Mouse (Mus musculus): ENCODE measurements around the gene Wnt7b. TPM values are rescaled to one million over a fixed set of nuclear protein-coding genes. Genes with fewer than 3 reads are reported as not detected.

Gene Wnt7b
- polyA plus RNA-seq, 1 experiment from 2014 or later, result 1.3 TPM

GRCm38 (mm10) chr15:85611701-85612520, 29.6 kb upstream of the Wnt7b start:
- Histone ChIP-seq H3K36me3 (no peaks in the 10 kb centered on the region), H3K4me3 (no peak overlapping the region), H3K27ac (ENCODE audit: poor library complexity, severe bottlenecking) (peak overlapping the region; percentile 70), H3K9me3 (replicated peaks) (peaks cover 6% of the 10 kb centered on the region; the same call in 1 of the 2 replicates), H3K9ac (no peak overlapping the region), H3K27me3 (replicated peaks) (peaks cover 37% of the 10 kb centered on the region), H3K4me2 (no peak overlapping the region), H3K4me1 (replicated peaks) (peaks cover 25% of the 10 kb centered on the region)
- 62% methylated on average over 16 of the region's 16 CpGs for WGBS
- no peak for ATAC-seq (ENCODE audit: insufficient number of reproducible peaks, low FRiP score)

- Histone ChIP-seq H3K27me3 (replicated peaks) (peaks cover 26% of the 10 kb centered on the region), H3K36me3 (no peaks in the 10 kb centered on the region), H3K4me1 (replicated peaks) (peaks cover 30% of the 10 kb centered on the region), H3K4me3 (no peak overlapping the region), H3K9ac (no peak overlapping the region), H3K4me2 (no peak overlapping the region), H3K27ac (ENCODE audit: poor library complexity, severe bottlenecking) (peak overlapping the region; percentile 70), H3K9me3 (replicated peaks) (peaks cover 6% of the 10 kb centered on the region; the same call in 1 of the 2 replicates)
- 48% methylated on average over 8 of the region's 8 CpGs for WGBS
- peak; percentile 86 for ATAC-seq (ENCODE audit: insufficient number of reproducible peaks, low FRiP score)
Measured at GRCm38 (mm10) chr15:85610618-85611218, 28.4 kb upstream of the Wnt7b start.

GRCm38 (mm10) chr15:85610120-85610519, 27.8 kb upstream of the Wnt7b start:
- 0 out of 2 replicates have a peak, but pooled peaks have one; percentile 4 for ATAC-seq (ENCODE audit: insufficient number of reproducible peaks, low FRiP score)

GRCm38 (mm10) chr15:85609266-85610004, 27.2 kb upstream of the Wnt7b start:
- H3K36me3 ChIP-seq, result no peaks in the 10 kb centered on the region
- H3K9me3 ChIP-seq (replicated peaks), result peaks cover 6% of the 10 kb centered on the region; the same call in 1 of the 2 replicates
- H3K4me2 ChIP-seq, result no peak overlapping the region
- no peak for ATAC-seq (ENCODE audit: insufficient number of reproducible peaks, low FRiP score)
- peaks cover 13% of the 10 kb centered on the region for H3K27me3 ChIP-seq (replicated peaks)
- no peak overlapping the region for H3K4me3 ChIP-seq
- H3K27ac ChIP-seq (ENCODE audit: poor library complexity, severe bottlenecking), result no peak overlapping the region
- no peak overlapping the region for H3K9ac ChIP-seq
- 80% methylated on average over 5 of the region's 5 CpGs for WGBS
- peaks cover 24% of the 10 kb centered on the region for H3K4me1 ChIP-seq (replicated peaks)

More at GRCm38 (mm10) chr15:85610120-85610519, 27.8 kb upstream of the Wnt7b start:
- Histone ChIP-seq H3K4me2 (no peak overlapping the region), H3K27me3 (replicated peaks) (peaks cover 20% of the 10 kb centered on the region), H3K4me3 (no peak overlapping the region), H3K9ac (no peak overlapping the region), H3K4me1 (replicated peaks) (peaks cover 25% of the 10 kb centered on the region), H3K27ac (ENCODE audit: poor library complexity, severe bottlenecking) (no peak overlapping the region), H3K9me3 (replicated peaks) (peaks cover 6% of the 10 kb centered on the region; the same call in 1 of the 2 replicates), H3K36me3 (no peaks in the 10 kb centered on the region)
- 58% methylated on average over 5 of the region's 5 CpGs for WGBS

GRCm38 (mm10) chr15:85605962-85606610, 23.8 kb upstream of the Wnt7b start:
- Histone ChIP-seq H3K27ac (ENCODE audit: poor library complexity, severe bottlenecking) (no peak overlapping the region), H3K4me3 (no peak overlapping the region), H3K4me1 (replicated peaks) (peaks cover 9% of the 10 kb centered on the region), H3K36me3 (no peaks in the 10 kb centered on the region), H3K9me3 (replicated peaks) (no peaks in the 10 kb centered on the region), H3K9ac (no peak overlapping the region), H3K27me3 (replicated peaks) (peaks cover 8% of the 10 kb centered on the region; the same call in 1 of the 2 replicates), H3K4me2 (no peak overlapping the region)
- 52% methylated on average over 17 of the region's 17 CpGs for WGBS
- ATAC-seq (ENCODE audit: insufficient number of reproducible peaks, low FRiP score), result no peak

- 84% methylated on average over 8 of the region's 8 CpGs for WGBS
- Histone ChIP-seq H3K36me3 (no peaks in the 10 kb centered on the region), H3K4me3 (no peak overlapping the region), H3K4me2 (no peak overlapping the region), H3K9ac (no peak overlapping the region), H3K27ac (ENCODE audit: poor library complexity, severe bottlenecking) (no peak overlapping the region), H3K9me3 (replicated peaks) (no peaks in the 10 kb centered on the region), H3K27me3 (replicated peaks) (peaks cover 8% of the 10 kb centered on the region; the same call in 1 of the 2 replicates), H3K4me1 (replicated peaks) (peaks cover 16% of the 10 kb centered on the region)
- no peak for ATAC-seq (ENCODE audit: insufficient number of reproducible peaks, low FRiP score)
Measured at GRCm38 (mm10) chr15:85604938-85605337, 22.7 kb upstream of the Wnt7b start.

GRCm38 (mm10) chr15:85604507-85604906, 22.2 kb upstream of the Wnt7b start:
- H3K4me2 ChIP-seq, result no peak overlapping the region
- H3K36me3 ChIP-seq, result no peaks in the 10 kb centered on the region
- WGBS, result 77% methylated on average over 4 of the region's 4 CpGs
- no peak overlapping the region for H3K9ac ChIP-seq
- no peaks in the 10 kb centered on the region for H3K9me3 ChIP-seq (replicated peaks)
- peaks cover 8% of the 10 kb centered on the region; the same call in 1 of the 2 replicates for H3K27me3 ChIP-seq (replicated peaks)
- H3K4me1 ChIP-seq (replicated peaks), result peaks cover 19% of the 10 kb centered on the region
- no peak overlapping the region for H3K27ac ChIP-seq (ENCODE audit: poor library complexity, severe bottlenecking)
- no peak overlapping the region for H3K4me3 ChIP-seq
- ATAC-seq (ENCODE audit: insufficient number of reproducible peaks, low FRiP score), result no peak

DNA sequence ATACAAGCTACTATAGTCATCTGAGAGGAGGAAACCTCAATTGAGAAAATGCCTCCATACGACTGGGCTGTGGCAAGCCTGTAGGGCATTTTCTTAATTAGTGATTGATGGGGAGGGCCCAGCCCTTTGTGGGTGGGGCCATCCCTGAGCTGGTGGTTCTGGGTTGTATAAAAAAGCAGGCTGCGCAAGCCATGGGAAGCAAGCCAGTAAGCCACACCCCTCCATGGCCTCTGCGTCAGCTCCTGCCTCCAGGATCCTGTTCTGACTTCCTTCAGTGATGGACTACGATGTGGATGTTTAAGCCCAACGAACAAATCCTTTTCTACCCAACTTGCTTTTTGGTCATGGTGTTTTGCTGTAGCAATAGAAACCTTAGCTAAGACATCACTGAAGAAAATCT, 21.1 kb upstream of the Wnt7b start:
- H3K27ac ChIP-seq (ENCODE audit: poor library complexity, severe bottlenecking), result no peak overlapping the region
- H3K4me3 ChIP-seq, result no peak overlapping the region
- H3K4me1 ChIP-seq (replicated peaks), result peaks cover 19% of the 10 kb centered on the region
- WGBS, result 58% methylated on average over 5 of the region's 5 CpGs
- H3K27me3 ChIP-seq (replicated peaks), result peaks cover 8% of the 10 kb centered on the region; the same call in 1 of the 2 replicates
- no peak overlapping the region for H3K9ac ChIP-seq
- H3K36me3 ChIP-seq, result no peaks in the 10 kb centered on the region
- no peak overlapping the region for H3K4me2 ChIP-seq
- no peaks in the 10 kb centered on the region for H3K9me3 ChIP-seq (replicated peaks)
- ATAC-seq (ENCODE audit: insufficient number of reproducible peaks, low FRiP score), result no peak

DNA sequence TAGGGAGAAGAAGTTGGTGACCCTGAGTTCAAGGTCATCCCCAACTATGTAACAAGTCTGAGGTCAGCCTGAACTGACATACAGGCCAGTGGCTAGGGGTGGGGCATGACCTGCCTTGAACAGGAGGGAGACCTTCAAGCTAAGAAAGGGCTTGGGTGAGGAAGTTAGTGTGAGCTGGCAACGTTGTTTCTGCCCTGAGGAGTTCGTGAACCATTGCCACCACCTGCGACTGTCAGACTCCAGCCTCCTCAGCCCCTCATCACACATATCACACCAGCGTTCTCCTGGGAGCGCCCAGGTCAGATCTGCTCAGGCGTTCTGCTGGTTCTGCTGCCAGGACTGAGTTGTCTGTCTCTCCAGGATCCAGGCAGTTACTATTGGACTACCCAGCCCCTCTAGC, 20.5 kb upstream of the Wnt7b start:
- no peak for ATAC-seq (ENCODE audit: insufficient number of reproducible peaks, low FRiP score)
- H3K4me1 ChIP-seq (replicated peaks), result peaks cover 19% of the 10 kb centered on the region
- H3K4me2 ChIP-seq, result no peak overlapping the region
- H3K27ac ChIP-seq (ENCODE audit: poor library complexity, severe bottlenecking), result no peak overlapping the region
- peaks cover 8% of the 10 kb centered on the region; the same call in 1 of the 2 replicates for H3K27me3 ChIP-seq (replicated peaks)
- peaks cover 2% of the 10 kb centered on the region for H3K9me3 ChIP-seq (replicated peaks)
- H3K4me3 ChIP-seq, result no peak overlapping the region
- H3K36me3 ChIP-seq, result no peaks in the 10 kb centered on the region
- 68% methylated on average over 6 of the region's 6 CpGs for WGBS
- no peak overlapping the region for H3K9ac ChIP-seq

DNA sequence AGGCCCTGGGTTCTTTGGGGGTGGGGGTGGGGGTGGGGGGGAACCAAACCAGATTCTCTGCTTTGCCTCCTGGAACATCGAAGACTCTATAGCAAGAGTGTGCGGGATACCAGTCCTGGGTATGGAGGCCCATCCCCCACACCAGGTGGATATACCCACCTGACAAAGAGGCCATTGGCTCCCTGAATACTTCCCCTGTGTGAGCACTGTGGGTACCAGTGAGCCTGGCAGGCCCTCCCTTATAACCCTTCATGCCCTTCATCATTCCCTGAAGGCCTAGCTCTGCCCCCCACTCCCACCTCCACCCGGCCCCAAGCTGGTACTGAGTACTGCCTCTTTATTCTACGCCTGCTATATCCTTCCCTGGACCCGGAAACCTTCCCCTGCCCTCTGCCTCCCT, 19.7 kb upstream of the Wnt7b start:
- WGBS, result 91% methylated on average over 5 of the region's 5 CpGs
- H3K27me3 ChIP-seq (replicated peaks), result peaks cover 8% of the 10 kb centered on the region; the same call in 1 of the 2 replicates
- no peak overlapping the region for H3K4me2 ChIP-seq
- no peak overlapping the region for H3K9ac ChIP-seq
- no peak for ATAC-seq (ENCODE audit: insufficient number of reproducible peaks, low FRiP score)
- peaks cover 5% of the 10 kb centered on the region for H3K9me3 ChIP-seq (replicated peaks)
- H3K36me3 ChIP-seq, result no peaks in the 10 kb centered on the region
- no peak overlapping the region for H3K4me3 ChIP-seq
- no peak overlapping the region for H3K27ac ChIP-seq (ENCODE audit: poor library complexity, severe bottlenecking)
- H3K4me1 ChIP-seq (replicated peaks), result peaks cover 19% of the 10 kb centered on the region

Data from heart, embryonic 12.5 days (tissue).